Mouse (Mus musculus): ENCODE data around the gene Gm26992. TPM values are rescaled to one million over a fixed set of nuclear protein-coding genes. Genes with fewer than 3 reads are reported as not detected.

Gm26992 gene
- total RNA-seq, 2 experiments from 2014 or later = not detected

GRCm38 (mm10) chrX:103483047-103483446 lies 61.2 kb downstream of the Gm26992 start:
- peak in 1 of 2 experiments; percentile 32 for DNase-seq (ENCODE audit: low spot score in 2 of 2)

DNA sequence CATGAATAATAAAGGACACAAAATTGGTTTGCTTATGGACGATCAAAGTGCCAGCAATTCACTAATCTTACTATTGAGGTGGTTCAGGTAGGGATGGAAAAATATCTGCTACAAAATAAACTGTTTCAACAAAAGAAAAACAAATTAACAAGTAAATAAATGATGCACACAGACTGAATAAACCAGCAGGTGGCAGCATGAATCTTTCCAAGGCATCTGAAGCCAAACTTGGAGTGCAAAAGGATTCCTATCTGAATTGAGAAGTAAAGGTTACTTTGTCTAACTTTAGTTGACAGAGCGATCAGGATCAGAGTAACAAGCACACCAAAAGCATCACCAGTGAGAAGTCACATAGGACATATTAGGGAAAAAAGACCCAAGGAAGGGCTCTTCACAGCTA lies 62.2 kb downstream of the Gm26992 start:
- peak; percentile 17 to 64 for DNase-seq (ENCODE audit: low spot score in 2 of 2)

DNA sequence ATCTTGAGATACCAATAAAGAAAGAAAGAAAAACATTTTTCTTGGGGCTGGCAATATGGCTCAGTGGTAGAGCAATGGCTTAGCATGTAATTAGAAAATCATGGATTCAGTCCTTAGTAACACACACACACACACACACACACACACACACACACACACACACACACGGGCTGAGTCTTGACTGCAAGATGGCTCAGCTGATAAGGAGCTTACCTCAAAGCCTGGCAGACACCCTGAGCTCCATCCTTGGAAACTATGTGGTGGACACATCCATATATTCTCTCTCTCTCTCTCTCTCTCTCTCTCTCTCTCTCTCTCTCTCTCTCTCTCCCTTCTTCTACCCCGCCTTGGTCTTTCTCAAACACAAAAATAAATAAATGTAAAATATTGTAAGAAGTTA lies 69.0 kb downstream of the Gm26992 start:
- no peak for DNase-seq (ENCODE audit: low spot score in 2 of 2)

DNA sequence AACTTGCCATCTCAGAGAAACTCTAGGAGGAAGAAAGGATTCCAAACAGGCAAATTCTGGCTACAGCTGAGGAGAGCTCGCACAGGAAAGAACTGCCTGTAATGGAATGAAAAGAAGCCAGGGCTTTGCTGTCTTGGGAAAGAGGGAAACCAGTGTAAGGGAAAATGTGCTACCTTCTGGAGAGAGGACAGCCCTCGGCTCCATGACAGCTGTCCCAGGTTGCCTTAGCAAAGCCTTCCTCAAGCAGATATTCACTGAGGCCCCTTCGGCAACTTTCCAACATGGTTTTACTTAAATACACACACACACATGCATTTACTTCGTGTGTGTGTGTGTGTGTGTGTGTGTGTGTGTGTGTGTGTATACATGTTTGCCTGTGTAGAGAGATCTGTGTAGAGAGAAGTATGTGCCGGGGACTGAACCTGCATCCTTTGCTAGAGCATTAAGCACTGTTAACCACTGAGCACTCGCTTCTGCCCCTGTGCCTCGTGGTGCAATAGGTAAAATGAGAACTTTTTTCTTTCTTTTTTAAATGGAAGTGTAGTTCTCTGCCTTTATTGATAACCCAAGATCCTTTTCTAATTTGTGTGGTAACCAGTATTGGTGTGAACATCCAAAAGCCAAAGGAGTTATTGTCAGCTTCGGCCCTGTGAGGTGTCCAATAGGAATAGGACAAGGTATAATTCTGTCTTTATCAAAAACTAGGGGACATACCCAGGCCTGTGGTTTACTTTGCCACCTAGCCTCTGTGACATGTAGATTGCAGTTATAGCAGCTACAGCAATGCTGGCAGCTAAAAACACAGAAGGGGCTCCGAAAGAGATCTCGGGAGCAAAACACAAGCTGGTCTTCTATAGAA lies 70.8 kb downstream of the Gm26992 start:
- no peak for DNase-seq (ENCODE audit: low spot score in 2 of 2)

DNA sequence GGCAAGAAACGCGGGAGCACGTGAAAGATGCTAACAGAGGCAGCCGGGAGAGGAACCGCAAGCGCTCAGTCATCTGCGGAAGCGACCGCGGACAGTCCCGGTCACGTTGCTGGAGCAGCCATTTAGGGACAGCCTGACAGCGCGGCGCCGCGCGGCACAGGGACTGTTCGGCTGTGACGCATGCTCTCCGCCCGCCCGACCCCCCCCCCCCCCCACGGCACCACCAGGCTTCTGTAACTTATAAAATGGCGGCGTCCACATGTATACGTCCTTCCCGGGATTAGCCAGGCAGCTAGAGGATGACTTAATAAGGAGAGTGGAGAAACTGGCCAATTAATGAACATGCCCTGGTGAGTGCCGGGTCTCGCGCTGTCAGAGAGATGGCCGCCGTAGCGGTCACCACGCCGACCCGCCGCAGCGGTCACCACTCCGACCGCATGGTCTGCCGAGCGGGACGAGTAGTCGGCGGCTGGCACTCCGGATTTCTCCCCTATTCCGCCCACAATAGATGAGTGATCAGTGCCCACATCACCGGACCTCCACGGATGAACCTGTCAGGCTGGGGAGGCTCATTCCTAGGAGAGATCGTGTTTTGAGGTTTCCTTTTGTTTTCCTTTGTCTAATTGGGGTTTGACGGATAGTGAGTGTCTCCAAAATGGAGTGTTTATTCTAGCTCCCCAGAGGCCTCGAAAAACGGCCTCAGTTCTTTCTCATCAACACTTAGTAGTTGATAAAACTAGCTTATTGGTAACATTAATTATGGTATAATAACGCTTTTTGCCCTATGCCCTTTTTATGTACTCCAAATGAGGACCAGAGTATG lies 71.8 kb downstream of the Gm26992 start:
- DNase-seq (ENCODE audit: low spot score in 2 of 2) = peak; percentile 55 to 67

- DNase-seq (ENCODE audit: low spot score in 2 of 2) = no peak
Measured at GRCm38 (mm10) chrX:103499374-103499773, 77.6 kb downstream of the Gm26992 start.

- DNase-seq (ENCODE audit: low spot score in 2 of 2) = no peak
Measured at GRCm38 (mm10) chrX:103500137-103500536, 78.3 kb downstream of the Gm26992 start.

DNA sequence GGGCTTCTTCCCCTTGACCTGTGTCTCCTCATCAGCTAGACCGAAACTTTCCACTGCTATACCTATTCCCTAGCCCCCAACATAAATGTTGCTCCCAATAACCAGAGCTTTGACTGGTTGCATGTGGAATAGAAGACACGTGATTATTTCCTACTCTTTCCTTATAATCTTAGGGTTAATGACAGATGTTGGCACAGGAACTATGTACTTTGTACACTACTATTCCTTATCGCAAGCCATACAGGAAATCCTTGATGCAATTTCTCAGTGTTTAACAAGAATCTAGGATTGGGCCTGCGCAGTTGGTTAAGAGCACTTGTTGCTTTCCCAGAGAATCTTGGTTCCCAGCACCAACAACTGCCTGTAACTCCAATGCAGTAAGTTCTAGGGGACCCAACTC lies 86.4 kb downstream of the Gm26992 start:
- no peak for DNase-seq (ENCODE audit: low spot score in 2 of 2)

- no peak for DNase-seq (ENCODE audit: low spot score in 2 of 2)
Measured at GRCm38 (mm10) chrX:103509168-103510019, 87.6 kb downstream of the Gm26992 start.

GRCm38 (mm10) chrX:103514782-103515181 lies 93.0 kb downstream of the Gm26992 start:
- no peak for DNase-seq (ENCODE audit: low spot score in 2 of 2)

- no peak for DNase-seq (ENCODE audit: low spot score in 2 of 2)
Measured at GRCm38 (mm10) chrX:103515346-103515745, 93.5 kb downstream of the Gm26992 start.

- no peak for DNase-seq (ENCODE audit: low spot score in 2 of 2)
Measured at GRCm38 (mm10) chrX:103518798-103519197, 97.0 kb downstream of the Gm26992 start.

DNA sequence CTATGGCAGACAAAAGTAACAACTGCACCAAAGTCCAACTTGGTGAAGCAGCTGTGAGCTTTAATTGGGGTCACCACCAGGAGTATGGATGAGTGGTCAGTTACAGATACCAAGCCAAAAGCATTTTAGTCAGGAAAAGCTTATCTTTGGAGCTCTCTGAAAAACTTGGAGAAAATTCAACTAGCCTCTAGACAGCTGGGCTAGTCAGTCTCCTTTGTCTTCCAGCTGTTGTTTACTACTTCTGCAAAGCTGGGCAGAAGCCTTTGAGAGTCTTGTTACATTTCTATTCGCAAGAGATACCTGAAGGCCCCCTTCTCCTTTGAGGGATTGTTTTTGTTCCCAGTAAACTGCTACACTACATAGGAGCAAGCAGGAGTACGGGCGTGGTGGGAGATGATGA lies 97.7 kb downstream of the Gm26992 start:
- no peak for DNase-seq (ENCODE audit: low spot score in 2 of 2)

DNA sequence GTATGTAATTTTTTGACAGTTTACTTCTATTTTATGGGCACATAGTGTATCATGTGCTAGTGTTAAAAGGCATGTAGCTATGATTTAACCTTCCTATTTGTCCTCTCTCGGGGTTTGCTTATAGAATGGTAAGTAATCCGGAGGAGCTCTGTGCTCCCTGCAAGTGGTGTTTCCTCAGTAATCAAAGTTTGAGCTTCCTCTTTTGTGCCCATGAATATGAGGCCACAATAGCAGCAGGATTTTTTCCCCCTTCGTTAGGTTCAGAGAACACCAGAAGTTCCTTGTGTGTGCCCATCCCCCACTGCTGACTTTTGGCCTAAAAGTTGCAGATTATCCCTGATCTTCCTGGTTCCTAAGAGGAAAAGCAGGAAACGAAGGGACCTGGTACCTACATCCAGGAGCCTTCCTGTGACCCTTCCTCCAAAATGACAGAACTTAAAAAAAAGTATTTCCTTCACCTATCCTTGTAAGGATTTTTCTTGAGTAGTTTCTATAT lies 99.5 kb downstream of the Gm26992 start:
- DNase-seq (ENCODE audit: low spot score in 2 of 2) = no peak

GRCm38 (mm10) chrX:103529185-103529584 lies 107.4 kb downstream of the Gm26992 start:
- peak; percentile 64 to 73 for DNase-seq (ENCODE audit: low spot score in 2 of 2)

Other genes with a start within 250 kb of the Gm26992 start
- 10 to 100 TPM; 82.2 to 90.0 TPM for gene Nap1l2, start 235.4 kb upstream of the Gm26992 start, total RNA-seq (2021)
- not detected for gene Cdx4, start 100.6 kb upstream of the Gm26992 start, total RNA-seq (2021)
- 10 to 100 TPM; 22.7 to 24.3 TPM for gene Chic1, start 65.5 kb upstream of the Gm26992 start, total RNA-seq (2021)
- gene Tsx, start 7.5 kb upstream of the Gm26992 start, total RNA-seq (2021) = not detected
- not detected for gene Zcchc13, start 208.6 kb downstream of the Gm26992 start, total RNA-seq (2021)

Measured in layer of hippocampus, adult 18-20 months (tissue).